8 mouse cellular contexts compared by ENCODE assay signal in genomic region chr17:5085942-5086341, GRCm38 (mm10).
DNase-seq lines count a peak whose midpoint lies in the region; ATAC-seq and TF ChIP-seq lines count a peak whose summit lies in the region.
"Had no signal": no experiment of that assay in that cellular context is flagged by ENCODE, and none has a peak within 500 bp of the region (broad histone marks: within the 10 kb centered on the region; RNA-seq: fewer than 3 reads in every experiment).

No protein-coding gene starts in this region.

- H3K9ac ChIP-seq in kidney, embryonic 15.5 days = no peak overlapping the region
- no peak overlapping the region for H3K9ac ChIP-seq in midbrain, postnatal 0 days (replicated peaks; ENCODE audit: low read length, poor library complexity, severe bottlenecking)

- intact Hi-C loops in heart, postnatal 10 days (cut with DNase I) = no loop called here

- no peak for DNase-seq in kidney, adult 8-10 months
- DNase-seq in heart, adult 8-10 months (ENCODE audit: low spot score) = peak; percentile 27
- DNase-seq in heart, postnatal 10 days = peak; percentile 61 to 76
- DNase-seq in midbrain, postnatal 0 days (ENCODE audit: low spot score) = peak; percentile 50
- DNase-seq in left cerebral cortex, adult 18-20 months (ENCODE audit: low spot score in 2 of 2) = no peak
- no peak for DNase-seq in frontal cortex, postnatal 36 days (ENCODE audit: low spot score in 2 of 2)
- DNase-seq: embryo, embryonic 11 days had no signal

- no peak overlapping the region for H3K4me2 ChIP-seq in kidney, embryonic 15.5 days
- H3K4me2 ChIP-seq in midbrain, postnatal 0 days (ENCODE audit: low read depth, low read length, poor library complexity, severe bottlenecking) = no peak overlapping the region

- H3K27ac ChIP-seq in kidney, embryonic 15.5 days = 0 out of 2 replicates have a peak overlapping the region, but pooled peaks have one; percentile 22
- H3K27ac ChIP-seq in midbrain, postnatal 0 days (ENCODE audit: low read depth, low read length) = peak overlapping the region; percentile 51

- WGBS in kidney, embryonic 15.5 days = 37% methylated on average over 5 of the region's 5 CpGs
- WGBS in midbrain, postnatal 0 days = 48% methylated on average over 5 of the region's 5 CpGs

- TF ChIP-seq CTCF in midbrain, postnatal 0 days (IDR thresholded peaks at IDR 0.05) = no peak

- ATAC-seq in kidney, embryonic 15.5 days (replicated peaks; ENCODE audit: low FRiP score) = peak; percentile 19; the same call in 1 of the 2 replicates
- no peak for ATAC-seq in midbrain, postnatal 0 days (ENCODE audit: low FRiP score)

- peaks cover 70% of the 10 kb centered on the region for H3K4me1 ChIP-seq in kidney, embryonic 15.5 days
- peaks cover 10% of the 10 kb centered on the region; the same call in 1 of the 2 replicates for H3K4me1 ChIP-seq in midbrain, postnatal 0 days (ENCODE audit: insufficient read depth, low read length)

- no peaks in the 10 kb centered on the region for H3K9me3 ChIP-seq in kidney, embryonic 15.5 days (replicated peaks)
- H3K9me3 ChIP-seq in midbrain, postnatal 0 days (ENCODE audit: low read length) = no peaks in the 10 kb centered on the region

- no peak overlapping the region for H3K4me3 ChIP-seq in kidney, embryonic 15.5 days (replicated peaks)
- no peak overlapping the region for H3K4me3 ChIP-seq in midbrain, postnatal 0 days (ENCODE audit: low read depth, low read length)

- H3K27me3 ChIP-seq in kidney, embryonic 15.5 days = no peaks in the 10 kb centered on the region
- H3K27me3 ChIP-seq in midbrain, postnatal 0 days (ENCODE audit: insufficient read depth, low read length) = no peaks in the 10 kb centered on the region

- no peaks in the 10 kb centered on the region for H3K36me3 ChIP-seq in kidney, embryonic 15.5 days
- H3K36me3 ChIP-seq in midbrain, postnatal 0 days (ENCODE audit: insufficient read depth, low read length) = no peaks in the 10 kb centered on the region

Comparison
In these comparisons a context has a peak if more than half of its experiments do, and no peak if none do; other contexts are left out.
1. DNase-seq: peak in heart, adult 8-10 months (single experiment), heart, postnatal 10 days (2 of 2) and midbrain, postnatal 0 days (single experiment); none in kidney, adult 8-10 months (0 of 2), left cerebral cortex, adult 18-20 months (0 of 2) and frontal cortex, postnatal 36 days (0 of 2).